Comparison of ENCODE assay signal across 9 mouse cellular contexts in genomic region chr6:54809531-54810313, GRCm38 (mm10). TPM values are rescaled to one million over a fixed set of nuclear protein-coding genes. Genes with fewer than 3 reads are reported as not detected.
DNase-seq lines count a peak whose midpoint lies in the region; ATAC-seq and TF ChIP-seq lines count a peak whose summit lies in the region.
"Had no signal": no experiment of that assay in that cellular context is flagged by ENCODE, and none has a peak within 500 bp of the region (broad histone marks: within the 10 kb centered on the region; RNA-seq: fewer than 3 reads in every experiment).

No protein-coding gene starts in this region.

- H3K4me1 ChIP-seq in heart, adult 2 months (ENCODE audit: control insufficient read depth, insufficient read depth, low read length): peaks cover 5% of the 10 kb centered on the region
- peaks cover 17% of the 10 kb centered on the region for H3K4me1 ChIP-seq in heart, embryonic 12.5 days (replicated peaks)
- peaks cover 2% of the 10 kb centered on the region for H3K4me1 ChIP-seq in bone marrow, adult 2 months (ENCODE audit: control insufficient read depth, insufficient read depth, low read length)
- peaks cover 16% of the 10 kb centered on the region for H3K4me1 ChIP-seq in heart, embryonic 16.5 days (ENCODE audit: control insufficient read depth, insufficient read depth, low read length)
- H3K4me1 ChIP-seq in midbrain, embryonic 16.5 days (ENCODE audit: control insufficient read depth, insufficient read depth, low read length): no peaks in the 10 kb centered on the region

- H3K9ac ChIP-seq in heart, adult 2 months (ENCODE audit: low read depth, low read length): no peak overlapping the region
- no peak overlapping the region for H3K9ac ChIP-seq in heart, embryonic 12.5 days
- no peak overlapping the region for H3K9ac ChIP-seq in heart, embryonic 16.5 days (ENCODE audit: low read length)
- H3K9ac ChIP-seq in midbrain, embryonic 16.5 days (ENCODE audit: low read depth, low read length): no peak overlapping the region

- H3K79me2 ChIP-seq in heart, adult 2 months (replicated peaks; ENCODE audit: control insufficient read depth, insufficient read depth, low read length): no peaks in the 10 kb centered on the region

- peak in 1 of 2 experiments; percentile 56 for DNase-seq in heart, adult 2 months
- peak; percentile 78 for DNase-seq in CD4-positive, CD25-positive, alpha-beta regulatory T cell, adult 2 months (ENCODE audit: low read depth, low spot score)
- peak; percentile 28 to 50 for DNase-seq in left cerebral cortex, adult 18-20 months (ENCODE audit: low spot score in 2 of 2)
- DNase-seq in embryo, embryonic 10 days (ENCODE audit: low spot score): no peak

- no peak for TF ChIP-seq POLR2A in heart, adult 2 months (IDR thresholded peaks at IDR 0.05; ENCODE audit: insufficient read depth, low read depth, low read length)
- no peak for TF ChIP-seq POLR2A in bone marrow, adult 2 months (IDR thresholded peaks at IDR 0.05; ENCODE audit: borderline replicate concordance, control insufficient read depth, low read depth, low read length)

- H3K9me3 ChIP-seq in heart, embryonic 12.5 days (replicated peaks): no peaks in the 10 kb centered on the region
- H3K9me3 ChIP-seq in heart, embryonic 16.5 days (replicated peaks; ENCODE audit: control insufficient read depth, low read length): no peaks in the 10 kb centered on the region
- H3K9me3 ChIP-seq in midbrain, embryonic 16.5 days (replicated peaks; ENCODE audit: control insufficient read depth, low read length, poor library complexity, severe bottlenecking): no peaks in the 10 kb centered on the region

- TF ChIP-seq CTCF in heart, adult 2 months (IDR thresholded peaks at IDR 0.05): peak; percentile 72
- peak; percentile 36; the same call in 1 of the 2 replicates for TF ChIP-seq CTCF in bone marrow, adult 2 months (IDR thresholded peaks at IDR 0.05; ENCODE audit: control insufficient read depth, insufficient read depth, low read length)

- no peak overlapping the region for H3K4me2 ChIP-seq in heart, embryonic 12.5 days
- H3K4me2 ChIP-seq in heart, embryonic 16.5 days (ENCODE audit: low read depth, low read length): no peak overlapping the region
- no peak overlapping the region for H3K4me2 ChIP-seq in midbrain, embryonic 16.5 days (ENCODE audit: low read length)

- ATAC-seq in heart, embryonic 12.5 days (ENCODE audit: insufficient number of reproducible peaks, low FRiP score): no peak
- peak; percentile 38; the same call in 1 of the 2 replicates for ATAC-seq in heart, embryonic 16.5 days (replicated peaks; ENCODE audit: extremely low read depth, insufficient read depth, low FRiP score)
- ATAC-seq in midbrain, embryonic 16.5 days: peak; percentile 60; the same call in 1 of the 2 replicates

- no peaks in the 10 kb centered on the region for H3K27me3 ChIP-seq in heart, adult 2 months (ENCODE audit: control insufficient read depth, insufficient read depth, low read length)
- no peaks in the 10 kb centered on the region for H3K27me3 ChIP-seq in heart, embryonic 12.5 days (replicated peaks)
- H3K27me3 ChIP-seq in heart, embryonic 16.5 days (ENCODE audit: control insufficient read depth, insufficient read depth, low read length): no peaks in the 10 kb centered on the region
- no peaks in the 10 kb centered on the region for H3K27me3 ChIP-seq in midbrain, embryonic 16.5 days (ENCODE audit: control insufficient read depth, insufficient read depth, low read depth, low read length)

- TF ChIP-seq EP300 in heart, adult 2 months (IDR thresholded peaks at IDR 0.05; ENCODE audit: insufficient read depth, low read depth, low read length): 0 out of 2 replicates have a peak, but pooled peaks have one; percentile 42

- intact Hi-C loops in heart, adult 2 months (cut with DNase I): loop anchor here (1.0 to 5.0 kb wide), 3 partner anchors 93 to 358 kb away; no protein-coding TSS in a partner anchor

- H3K4me3 ChIP-seq in heart, adult 2 months: no peak overlapping the region
- no peak overlapping the region for H3K4me3 ChIP-seq in heart, embryonic 12.5 days
- no peak overlapping the region for H3K4me3 ChIP-seq in bone marrow, adult 2 months (replicated peaks; ENCODE audit: control insufficient read depth, low read depth, low read length)
- H3K4me3 ChIP-seq in heart, embryonic 16.5 days (ENCODE audit: low read length): no peak overlapping the region
- no peak overlapping the region for H3K4me3 ChIP-seq in midbrain, embryonic 16.5 days (ENCODE audit: low read depth, low read length)
- H3K4me3 ChIP-seq: myocyte had no signal

- no peak overlapping the region for H3K27ac ChIP-seq in heart, adult 2 months
- no peak overlapping the region for H3K27ac ChIP-seq in heart, embryonic 12.5 days (ENCODE audit: poor library complexity, severe bottlenecking)
- no peak overlapping the region for H3K27ac ChIP-seq in bone marrow, adult 2 months (ENCODE audit: control insufficient read depth, insufficient read depth, low read depth, low read length, poor library complexity)
- peak overlapping the region; percentile 2; the same call in 1 of the 2 replicates for H3K27ac ChIP-seq in heart, embryonic 16.5 days (ENCODE audit: low read length)
- H3K27ac ChIP-seq in midbrain, embryonic 16.5 days (ENCODE audit: low read length): no peak overlapping the region

- WGBS in heart, adult 2 months: 37% methylated on average over 7 of the region's 7 CpGs
- 51% methylated on average over 7 of the region's 7 CpGs for WGBS in heart, embryonic 12.5 days
- 22% methylated on average over 7 of the region's 7 CpGs for WGBS in bone marrow, adult 2 months
- 46% methylated on average over 7 of the region's 7 CpGs for WGBS in heart, embryonic 16.5 days
- 65% methylated on average over 7 of the region's 7 CpGs for WGBS in midbrain, embryonic 16.5 days

- peaks cover 3% of the 10 kb centered on the region for H3K36me3 ChIP-seq in heart, adult 2 months (ENCODE audit: control insufficient read depth, insufficient read depth, low read length)
- H3K36me3 ChIP-seq in heart, embryonic 12.5 days: no peaks in the 10 kb centered on the region
- no peaks in the 10 kb centered on the region for H3K36me3 ChIP-seq in heart, embryonic 16.5 days (ENCODE audit: control insufficient read depth, insufficient read depth)
- H3K36me3 ChIP-seq in midbrain, embryonic 16.5 days (ENCODE audit: control insufficient read depth, insufficient read depth, low read length): no peaks in the 10 kb centered on the region

RNA-seq across cellular contexts. Expression of gene Znrf2, which starts 7.0 kb away (rescaled TPM):
- 10 to 100 TPM; 12.1 to 22.1 TPM for total RNA-seq in heart, adult 2 months (2021)
- 5.4 and 9.8 TPM in 2 replicates for polyA plus RNA-seq in heart, adult 2 months (2012; rRNA removed)
- 3.0 and 3.1 TPM in 2 replicates for polyA plus RNA-seq in heart, embryonic 12.5 days (2016; fragmentation: Nextera tagmentation; extraction: Ambion mirVana)
- polyA plus RNA-seq in bone marrow, adult 2 months (2011; ENCODE audit: insufficient read depth, insufficient read length, low replicate concordance, missing spikeins): 10.4 and 10.6 TPM in 2 replicates
- 3.1 and 3.3 TPM in 2 replicates for polyA plus RNA-seq in heart, embryonic 16.5 days (2015; fragmentation: Nextera tagmentation; extraction: Ambion mirVana)
- total RNA-seq in left cerebral cortex, adult 18-20 months (2021): 10 to 100 TPM; 12.6 to 14.6 TPM
- 6.2 and 6.4 TPM in 2 replicates for polyA plus RNA-seq in midbrain, embryonic 16.5 days (2015; fragmentation: Nextera tagmentation; extraction: Ambion mirVana)
